Mouse (Mus musculus) Patski (cell line): Measurements from ENCODE around the gene Pp2d1. TPM values are rescaled to one million over a fixed set of nuclear protein-coding genes. Genes with fewer than 3 reads are reported as not detected.
A peak's percentile ranks its signal among the peaks of the same experiment; 100 is the strongest.
"Not testable (repeated sequence)": the region's sequence is repeated elsewhere in the genome, so short reads cannot be mapped to it uniquely, and the experiment has no call there.

Source experiments
- ATAC-seq: fragments of 100-300 bp; one replicate; pipeline ENCODE4 v1.8.0; 2021
- CTCF ChIA-PET: fragments of 350-600 bp; sonication (Branson Sonifier 250); formaldehyde crosslinking; loops from one replicate; lab custom pipeline; 2022; ENCODE audit warnings: inconsistent platforms; lab: Charles Lee
- POLR2A ChIA-PET: fragments of 350-600 bp; sonication (Branson Sonifier 250); formaldehyde crosslinking; loops from one replicate; lab custom pipeline; 2022; ENCODE audit warnings: antibody characterized with exemption, inconsistent platforms; lab: Charles Lee
- DNase-seq: peaks from one replicate; pipeline ENCODE4 v3.0.0-alpha.2; 2011; ENCODE audit warnings: low read depth, low spot score
- H3K27me3 ChIP-seq: fragments of 371-371 bp; one replicate; pipeline ENCODE4 v1.5.1; 2021
- CTCF ChIP-seq: fragments of 100-300 bp; IDR thresholded peaks from one replicate; pipeline ENCODE4 v1.5.1; 2021
- in situ Hi-C: fragments of 300-500 bp; cut with MboI; formaldehyde crosslinking; loops from 3 replicates; pipeline ENCODE4 v1.11.1; 2018; ENCODE audit warnings: low pct_unique_long_range_greater_than_20kb, mixed read lengths
- polyA plus RNA-seq: library from polyadenylated mRNA; unstranded; gene quantifications from one replicate; pipeline ENCODE4 v1.2.3, GENCODE M21; 2021

Pp2d1 gene
- polyA plus RNA-seq = 0.12 TPM

DNA sequence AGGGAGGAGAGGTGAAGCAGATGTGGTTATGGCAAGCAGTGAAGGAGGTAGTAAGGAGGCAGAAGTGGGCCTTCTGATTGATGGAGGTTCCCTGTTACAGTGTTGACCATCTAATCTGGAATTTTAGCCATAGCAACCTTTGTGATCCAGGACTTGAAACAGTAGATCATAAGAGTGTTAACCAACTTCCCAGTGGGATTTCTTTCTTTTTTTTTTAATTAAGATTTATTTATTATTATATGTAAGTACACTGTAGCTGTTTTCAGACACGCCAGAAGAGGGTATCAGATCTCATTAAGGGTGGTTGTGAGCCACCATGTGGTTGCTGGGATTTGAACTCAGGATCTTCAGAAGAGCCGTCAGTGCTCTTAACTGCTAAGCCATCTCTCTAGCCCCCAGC is at the start of gene Pp2d1:
Gene Pp2d1, minus strand, starts transcription at position 101 of the 400 bp plus-strand sequence.
- H3K27me3 ChIP-seq, DNase-seq, POLR2A ChIA-PET, in situ Hi-C loops, ATAC-seq: not testable (repeated sequence)
- CTCF ChIA-PET = interaction anchor here (1.1 kb wide), 1 partner anchor 8 kb away, joined by 3 read pairs; no protein-coding TSS in a partner anchor

DNA sequence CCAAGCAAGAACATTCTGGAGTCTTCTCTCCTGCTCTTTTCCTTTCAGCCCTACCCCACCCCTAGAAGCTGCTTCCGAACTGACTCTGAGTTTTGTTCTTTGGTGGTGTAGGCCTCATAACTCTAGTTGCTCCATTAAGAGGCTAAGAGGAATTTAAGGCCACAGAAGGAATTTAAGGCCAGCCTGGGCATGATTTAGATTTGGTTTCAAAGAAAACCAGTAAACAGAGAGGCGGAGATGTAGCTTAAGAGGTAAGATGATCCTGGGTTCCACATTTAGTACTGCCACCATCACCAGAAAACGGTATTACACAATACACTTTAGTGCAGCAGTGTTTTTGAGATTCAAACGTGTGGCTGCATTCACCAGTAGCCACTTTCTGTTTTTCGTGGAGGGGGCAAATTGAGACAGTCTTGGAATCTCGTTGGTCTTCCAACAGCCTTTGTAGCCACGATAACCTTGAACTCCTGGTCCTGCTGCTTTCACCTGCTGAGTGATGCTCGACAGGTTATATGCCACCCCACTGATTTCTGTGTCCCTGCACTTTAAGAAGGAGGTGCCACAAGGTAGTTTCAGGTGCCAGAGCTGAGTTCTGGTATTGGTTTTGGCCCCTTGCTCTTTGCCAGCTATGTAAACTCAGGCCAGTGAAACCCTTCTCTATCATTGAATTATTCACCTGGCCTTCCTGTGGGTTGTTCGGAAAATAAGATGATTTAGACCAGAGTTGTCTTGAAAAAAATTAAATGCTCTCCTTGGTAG is 49.0 kb upstream of the Pp2d1 start:
- CTCF ChIA-PET = interaction anchor here (0.7 to 2.0 kb wide), 4 partner anchors 9 to 727 kb away, joined by 3 to 5 read pairs (median 4); no protein-coding TSS in a partner anchor
- TF ChIP-seq CTCF = no peak
- no peak for DNase-seq
- ATAC-seq = no peak
- POLR2A ChIA-PET = interaction anchor here (0.6 to 2.2 kb wide), 3 partner anchors 17 to 27 kb away, joined by 3 to 18 read pairs (median 9); no protein-coding TSS in a partner anchor
- in situ Hi-C loops = no loop called here
- H3K27me3 ChIP-seq = no peaks in the 10 kb centered on the region

DNA sequence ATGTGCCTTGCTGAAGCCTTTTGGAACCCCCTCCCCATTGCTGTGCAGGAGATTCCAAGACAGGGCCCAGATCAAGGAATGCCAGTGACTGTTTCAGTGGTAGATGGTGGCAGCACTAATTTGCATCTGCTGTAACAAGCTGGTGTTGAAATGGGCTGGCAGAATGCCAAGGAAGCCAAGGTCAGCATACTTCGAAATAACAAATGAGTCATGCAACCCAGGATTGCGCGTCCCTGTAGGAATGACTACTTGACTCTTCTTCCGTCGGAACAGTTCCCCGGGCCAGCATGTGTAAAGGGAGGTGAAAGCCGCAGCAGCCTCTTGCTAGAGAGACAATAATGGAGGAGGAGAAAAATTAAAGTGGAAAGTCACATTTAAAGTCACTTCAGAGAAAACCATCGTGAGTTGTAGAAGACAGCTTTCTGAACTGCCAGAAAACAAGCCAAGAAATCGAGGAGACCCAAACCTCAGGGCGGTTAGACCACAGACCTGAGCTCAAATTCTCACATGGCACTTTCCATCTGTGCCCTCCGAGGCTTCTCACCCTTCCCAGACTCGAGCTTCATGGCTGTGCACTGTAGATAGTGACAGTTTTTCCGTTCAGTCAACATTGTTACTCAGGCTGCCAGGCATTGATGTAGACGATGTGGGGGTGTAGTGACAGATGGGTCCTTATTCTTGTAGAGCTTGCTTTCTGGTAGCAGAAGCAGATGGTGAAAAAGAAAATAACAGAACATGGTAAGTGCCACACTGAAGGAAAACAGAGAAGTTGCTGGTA is 48.0 kb upstream of the Pp2d1 start:
- ATAC-seq = peak; percentile 93
- in situ Hi-C loops = no loop called here
- POLR2A ChIA-PET = interaction anchor here (1.9 to 2.2 kb wide), 2 partner anchors 16 to 19 kb away, joined by 9 to 18 read pairs; no protein-coding TSS in a partner anchor
- peak; percentile 27 for TF ChIP-seq CTCF
- CTCF ChIA-PET = interaction anchor here (0.8 to 2.0 kb wide), 7 partner anchors 9 to 59 kb away, joined by 3 to 6 read pairs (median 4); no protein-coding TSS in a partner anchor
- no peaks in the 10 kb centered on the region for H3K27me3 ChIP-seq
- DNase-seq = peak; percentile 100

DNA sequence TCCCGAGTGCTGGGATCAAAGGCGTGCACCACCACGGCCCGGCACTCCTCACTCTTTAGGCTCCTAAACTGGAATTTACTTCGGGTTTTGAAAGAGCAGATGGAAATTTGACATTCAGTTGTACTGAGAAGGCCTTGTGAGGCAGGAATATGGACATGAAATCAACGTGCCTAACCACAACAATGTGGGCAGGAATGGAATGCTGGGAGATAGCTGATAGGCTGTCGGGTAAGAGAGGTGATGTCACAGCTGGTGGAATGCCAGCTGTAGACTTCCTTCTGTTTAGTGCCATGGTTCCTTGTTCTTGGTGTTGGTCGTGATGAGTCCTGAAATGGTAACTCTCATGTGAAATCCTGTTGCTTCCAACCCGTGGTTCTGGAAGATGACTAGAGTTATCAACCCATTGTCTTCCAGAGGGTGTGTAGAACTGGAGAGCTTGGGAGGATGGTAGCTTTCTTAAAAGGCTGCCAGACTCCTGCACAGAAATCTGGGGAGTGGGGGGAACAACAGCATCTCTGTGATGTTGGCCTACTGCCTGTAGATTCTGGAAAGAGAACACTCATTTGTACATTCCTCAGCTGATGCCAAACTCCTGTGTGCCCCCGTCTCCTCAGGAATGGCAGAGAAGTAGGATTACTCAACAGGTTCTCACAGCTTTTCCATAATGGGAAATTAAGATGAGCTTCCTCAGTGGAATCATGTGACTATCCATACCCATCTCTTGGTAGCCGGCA is 44.8 kb upstream of the Pp2d1 start:
- in situ Hi-C loops = no loop called here
- POLR2A ChIA-PET = interaction anchor here (0.6 to 0.8 kb wide), 3 partner anchors 10 to 72 kb away, joined by 3 to 7 read pairs (median 4); no protein-coding TSS in a partner anchor
- DNase-seq (no peak), ATAC-seq (peak; percentile 63)
- no peaks in the 10 kb centered on the region for H3K27me3 ChIP-seq
- CTCF ChIA-PET = interaction anchor here (0.7 to 6.3 kb wide), 5 partner anchors 9 to 95 kb away, joined by 3 to 24 read pairs (median 4); no protein-coding TSS in a partner anchor
- TF ChIP-seq CTCF = no peak

DNA sequence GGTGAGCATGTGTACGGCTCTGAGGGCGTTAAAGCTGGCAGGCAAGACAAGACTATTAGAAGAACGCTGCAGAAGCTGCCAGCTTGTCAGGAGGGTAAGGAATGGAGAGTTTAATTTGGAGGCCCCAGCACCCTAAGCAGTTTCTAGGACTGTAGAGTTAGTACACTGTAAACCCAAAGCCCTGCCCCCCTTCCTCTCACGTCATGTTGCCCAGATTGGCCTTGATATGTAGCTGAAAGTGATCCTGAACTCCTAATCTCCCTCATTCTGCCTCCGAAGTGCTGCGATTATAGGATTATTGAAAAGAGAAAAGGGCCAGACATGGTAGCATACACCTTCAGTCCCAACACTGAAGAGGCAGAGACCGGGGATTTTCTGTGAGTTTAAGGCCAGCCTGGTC is 43.6 kb upstream of the Pp2d1 start:
- in situ Hi-C loops = no loop called here
- CTCF ChIA-PET = interaction anchor here (0.8 to 6.3 kb wide), 3 partner anchors 11 to 65 kb away, joined by 3 to 24 read pairs (median 4); no protein-coding TSS in a partner anchor
- ATAC-seq = no peak

DNA sequence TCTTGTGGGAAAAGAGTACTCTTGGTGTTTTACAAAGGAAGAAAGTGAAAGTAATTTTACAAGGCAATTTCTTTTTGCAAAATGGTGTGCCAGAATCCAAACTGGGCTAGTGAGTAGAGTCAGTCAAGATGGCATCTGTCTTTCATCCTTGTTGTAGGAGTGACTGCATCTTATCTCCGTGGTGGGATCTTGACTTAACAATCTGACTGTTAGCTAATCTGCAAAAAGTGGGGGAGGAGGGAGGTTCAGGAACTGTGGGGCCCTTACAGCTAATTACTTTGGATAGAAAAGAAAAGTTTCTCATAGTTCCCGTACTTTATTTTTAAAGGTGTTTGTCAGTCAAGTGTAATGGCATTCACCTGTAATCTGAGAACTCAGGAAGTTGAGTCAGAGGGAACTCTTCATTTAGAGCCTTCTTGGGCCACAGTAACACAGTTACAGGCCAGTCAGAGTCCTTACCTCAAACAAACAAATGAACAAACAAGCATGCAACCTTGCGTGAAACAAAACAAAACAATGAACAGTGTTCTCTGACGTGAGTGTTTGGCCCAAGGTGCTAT is 42.9 kb upstream of the Pp2d1 start:
- ChIA-PET POLR2A (no interaction called here), CTCF (interaction anchor here (2.1 to 6.3 kb wide), 2 partner anchors 10 to 13 kb away, joined by 5 to 24 read pairs; no protein-coding TSS in a partner anchor)
- H3K27me3 ChIP-seq = no peaks in the 10 kb centered on the region
- TF ChIP-seq CTCF = no peak
- ATAC-seq (no peak), DNase-seq (no peak)
- in situ Hi-C loops = no loop called here

More for the DNA sequence above, 43.6 kb upstream of the Pp2d1 start:
- no peak for DNase-seq
- TF ChIP-seq CTCF = no peak
- no peaks in the 10 kb centered on the region for H3K27me3 ChIP-seq
- POLR2A ChIA-PET = no interaction called here

DNA sequence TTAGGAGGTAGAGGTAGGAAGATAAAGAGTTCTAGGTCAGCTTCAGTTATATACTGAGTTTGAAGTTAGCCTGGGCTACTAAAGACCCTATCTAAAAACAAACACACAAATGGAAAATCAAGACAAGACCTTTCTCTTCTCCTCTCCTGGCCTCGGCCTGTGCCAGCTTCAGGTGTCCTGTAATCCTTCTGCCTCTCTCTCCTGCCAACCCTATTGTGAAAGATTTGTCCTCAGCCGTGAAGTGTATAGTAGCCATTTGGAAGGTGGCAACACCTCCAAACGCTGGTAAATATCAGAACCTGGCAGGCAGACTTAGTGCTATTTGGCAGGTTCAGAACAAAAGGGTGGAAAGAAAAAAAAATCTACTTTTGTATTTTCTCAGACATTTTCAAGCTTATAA is 41.0 kb upstream of the Pp2d1 start:
- POLR2A ChIA-PET = no interaction called here
- H3K27me3 ChIP-seq = no peaks in the 10 kb centered on the region
- CTCF ChIA-PET = interaction anchor here (1.1 to 6.3 kb wide), 4 partner anchors 9 to 100 kb away, joined by 3 to 24 read pairs (median 4); no protein-coding TSS in a partner anchor
- TF ChIP-seq CTCF = no peak
- no peak for DNase-seq
- in situ Hi-C loops = no loop called here
- ATAC-seq = no peak

DNA sequence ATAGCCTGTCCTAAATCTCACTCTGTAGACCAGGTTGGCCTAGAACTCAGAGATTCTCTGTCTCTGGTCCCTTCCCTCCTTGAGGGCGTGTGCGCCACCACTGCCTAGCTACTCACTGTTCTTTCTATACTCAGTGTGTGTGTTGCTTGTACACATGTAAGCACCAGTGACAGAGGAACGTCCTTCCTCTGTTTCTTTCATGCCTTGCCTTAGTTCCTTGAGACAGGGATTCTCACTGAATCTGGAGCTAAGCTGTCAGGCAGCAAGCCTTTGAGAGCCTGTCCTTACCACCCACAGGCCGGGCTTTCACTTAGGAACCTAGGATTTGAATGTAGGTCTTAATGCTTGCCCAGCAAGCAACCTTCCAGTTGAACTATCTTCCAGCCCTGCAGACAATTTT is 40.4 kb upstream of the Pp2d1 start:
- DNase-seq (no peak), ATAC-seq (no peak)
- ChIA-PET POLR2A (no interaction called here), CTCF (interaction anchor here (1.1 to 6.3 kb wide), 3 partner anchors 11 to 101 kb away, joined by 3 to 24 read pairs (median 3); no protein-coding TSS in a partner anchor)
- H3K27me3 ChIP-seq = no peaks in the 10 kb centered on the region
- in situ Hi-C loops = loop anchor here (10.0 kb wide), 1 partner anchor 585 kb away; no protein-coding TSS in a partner anchor
- no peak for TF ChIP-seq CTCF

DNA sequence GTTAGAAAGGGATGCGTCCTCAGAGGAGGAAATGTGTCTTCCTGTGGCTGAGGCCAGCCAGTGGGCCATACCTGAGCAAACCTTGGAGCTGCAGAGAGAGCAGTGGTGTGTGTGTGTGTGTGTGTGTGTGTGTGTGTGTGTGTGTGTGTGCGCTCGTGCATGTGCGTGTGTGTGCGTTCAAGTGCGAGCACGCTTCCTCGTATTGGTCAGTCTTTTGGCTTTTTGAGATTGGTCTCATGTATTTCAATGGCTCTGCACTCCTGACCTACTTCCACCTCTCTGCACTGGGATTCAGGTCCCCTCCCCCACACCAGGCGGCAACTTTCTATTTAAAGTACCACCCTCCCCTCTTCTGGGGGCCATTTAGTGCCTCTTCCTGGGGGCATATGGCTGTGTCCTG is 39.5 kb upstream of the Pp2d1 start:
- ChIA-PET POLR2A (no interaction called here), CTCF (interaction anchor here (0.9 to 6.3 kb wide), 2 partner anchors 8 to 10 kb away, joined by 3 to 24 read pairs; no protein-coding TSS in a partner anchor)
- no peak for DNase-seq
- TF ChIP-seq CTCF = no peak
- no peak for ATAC-seq
- no peaks in the 10 kb centered on the region for H3K27me3 ChIP-seq
- in situ Hi-C loops = loop anchor here (10.0 kb wide), 1 partner anchor 586 kb away; no protein-coding TSS in a partner anchor
